ENCODE assay signal across 21 mouse cellular contexts in genomic region chr5:24645454-24645853, GRCm38 (mm10).
"Had no signal": no experiment of that assay in that cellular context is flagged by ENCODE, and none has a peak within 500 bp of the region (broad histone marks: within the 10 kb centered on the region; RNA-seq: fewer than 3 reads in every experiment).

No protein-coding gene starts in this region.

- H3K4me3 ChIP-seq: layer of hippocampus, adult 2 months; left cerebral cortex, adult 2 months; limb, embryonic 12.5 days; limb, embryonic 15.5 days; midbrain, embryonic 12.5 days; midbrain, embryonic 15.5 days; neural tube, embryonic 12.5 days; neural tube, embryonic 15.5 days had no signal

- DNase-seq: kidney, adult 2 months; kidney, postnatal 25 days; layer of hippocampus, adult 9-11 months; liver, postnatal 0 days; lung, embryonic 14.5 days; right cerebral cortex, postnatal 25 days; thymus, adult 18-20 months; thymus, postnatal 14 days; thymus, postnatal 4 days had no signal

- H3K4me1 ChIP-seq: limb, embryonic 12.5 days; limb, embryonic 15.5 days; midbrain, embryonic 12.5 days; midbrain, embryonic 15.5 days; neural tube, embryonic 12.5 days; neural tube, embryonic 15.5 days had no signal

- H3K27me3 ChIP-seq: limb, embryonic 12.5 days; limb, embryonic 15.5 days; midbrain, embryonic 12.5 days; midbrain, embryonic 15.5 days; neural tube, embryonic 12.5 days; neural tube, embryonic 15.5 days had no signal

- H3K27ac ChIP-seq: kidney, postnatal 0 days; layer of hippocampus, adult 2 months; left cerebral cortex, adult 2 months; limb, embryonic 12.5 days; limb, embryonic 15.5 days; liver, embryonic 14.5 days; macrophage; midbrain, embryonic 12.5 days; midbrain, embryonic 15.5 days; neural tube, embryonic 12.5 days; neural tube, embryonic 15.5 days; stomach, postnatal 0 days had no signal

- H3K36me3 ChIP-seq: limb, embryonic 12.5 days; limb, embryonic 15.5 days; midbrain, embryonic 12.5 days; midbrain, embryonic 15.5 days; neural tube, embryonic 12.5 days; neural tube, embryonic 15.5 days had no signal
